Mouse (Mus musculus) embryo, embryonic 11 days (tissue): ENCODE measurements around the gene Gm5617.
"Not testable (repeated sequence)": the region's sequence is repeated elsewhere in the genome, so short reads cannot be mapped to it uniquely, and the experiment has no call there.

Experiments
- DNase-seq: peaks from one replicate; pipeline ENCODE4 v3.0.0-alpha.2; 2015

The Gm5617 gene

GRCm38 (mm10) chr9:48503001-48503400 lies 7.8 kb downstream of the Gm5617 start:
- no peak for DNase-seq

- no peak for DNase-seq
Measured at GRCm38 (mm10) chr9:48504741-48505365, 9.6 kb downstream of the Gm5617 start.

GRCm38 (mm10) chr9:48510134-48510533 lies 14.9 kb downstream of the Gm5617 start:
- no peak for DNase-seq

GRCm38 (mm10) chr9:48515332-48515731 lies 20.1 kb downstream of the Gm5617 start:
- DNase-seq = no peak

- DNase-seq = peak; percentile 20
Measured at GRCm38 (mm10) chr9:48516615-48517371, 21.6 kb downstream of the Gm5617 start.

- DNase-seq = no peak
Measured at GRCm38 (mm10) chr9:48517372-48518130, 22.3 kb downstream of the Gm5617 start.

- DNase-seq = not testable (repeated sequence)
Measured at GRCm38 (mm10) chr9:48520405-48520804, 25.2 kb downstream of the Gm5617 start.

- DNase-seq = no peak
Measured at GRCm38 (mm10) chr9:48525566-48525965, 30.3 kb downstream of the Gm5617 start.

- DNase-seq = no peak
Measured at GRCm38 (mm10) chr9:48526520-48526919, 31.3 kb downstream of the Gm5617 start.

- DNase-seq = no peak
Measured at GRCm38 (mm10) chr9:48531294-48531693, 36.1 kb downstream of the Gm5617 start.

GRCm38 (mm10) chr9:48532203-48532602 lies 37.0 kb downstream of the Gm5617 start:
- DNase-seq = no peak

- no peak for DNase-seq
Measured at GRCm38 (mm10) chr9:48532730-48533129, 37.5 kb downstream of the Gm5617 start.

GRCm38 (mm10) chr9:48536414-48536813 lies 41.2 kb downstream of the Gm5617 start:
- DNase-seq = no peak

- not testable (repeated sequence) for DNase-seq
Measured at GRCm38 (mm10) chr9:48537616-48538015, 42.4 kb downstream of the Gm5617 start.

- DNase-seq = peak; percentile 45
Measured at GRCm38 (mm10) chr9:48538044-48538645, 42.9 kb downstream of the Gm5617 start.

GRCm38 (mm10) chr9:48538688-48539087 lies 43.4 kb downstream of the Gm5617 start:
- DNase-seq = peak; percentile 68
